Mouse (Mus musculus) kidney, postnatal 4 days (tissue): ENCODE data around the gene Ampd2.

Experiments
- DNase-seq, 2 experiments: peaks; one replicate each; pipeline ENCODE4 v3.0.0; 2021; ENCODE audit warnings: mixed read lengths in 2 of 2

The Ampd2 gene

DNA sequence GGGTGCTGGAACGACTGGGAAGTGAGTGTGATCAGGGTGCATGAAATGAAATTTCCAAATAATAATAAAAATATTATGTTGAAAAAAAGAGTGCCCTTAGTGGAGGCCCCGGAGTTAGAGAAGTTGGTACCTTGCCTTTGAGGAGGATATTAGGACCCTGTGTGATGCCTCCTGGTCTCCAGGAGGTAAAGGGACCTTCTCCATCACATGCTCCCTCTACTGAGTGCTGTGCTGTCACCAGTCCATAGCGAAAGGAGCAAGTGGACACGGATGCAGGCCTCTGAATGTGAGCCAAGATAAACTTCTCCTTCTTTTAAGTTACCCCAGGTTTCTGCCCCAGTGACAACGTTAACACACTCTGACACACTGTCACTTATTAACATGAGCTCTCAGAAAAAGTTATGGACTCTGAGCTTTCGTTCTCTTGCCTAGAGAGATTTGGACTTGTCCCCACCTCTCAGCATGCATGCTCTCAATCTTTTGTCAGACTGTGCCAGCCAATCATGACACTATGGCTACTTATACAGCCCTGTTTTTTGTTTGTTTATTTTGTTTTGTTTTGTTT lies 19.0 kb downstream of the Ampd2 start:
- DNase-seq, result peak in 1 of 2 experiments; percentile 29

GRCm38 (mm10) chr3:108065551-108065950 lies 20.9 kb downstream of the Ampd2 start:
- no peak for DNase-seq

- no peak for DNase-seq
These were observed 21.8 kb downstream of the Ampd2 start for GRCm38 (mm10) chr3:108064672-108065071.

- no peak for DNase-seq
These were observed 23.8 kb downstream of the Ampd2 start for GRCm38 (mm10) chr3:108062648-108063047.

- DNase-seq, result peak; percentile 53 to 65
These were observed 25.0 kb downstream of the Ampd2 start for GRCm38 (mm10) chr3:108061420-108061819.

DNA sequence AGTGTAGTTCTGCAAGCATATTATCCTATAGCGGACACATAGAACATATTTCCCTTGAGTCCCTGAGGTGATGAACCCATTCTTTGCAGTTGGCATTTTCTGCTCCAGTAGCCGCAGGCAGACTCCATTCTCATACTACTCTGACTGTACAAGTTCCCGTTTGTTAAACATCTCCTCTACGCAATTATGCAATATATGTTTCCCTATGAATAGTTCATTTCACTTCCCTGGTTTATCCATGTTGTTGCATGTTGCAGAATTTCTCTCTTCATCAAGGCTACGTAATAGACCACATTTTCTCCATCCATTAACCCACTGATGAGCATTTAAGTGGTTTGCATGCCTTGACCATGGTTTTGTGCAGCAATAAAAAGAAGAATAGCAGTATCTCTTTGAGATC lies 36.0 kb downstream of the Ampd2 start:
- no peak for DNase-seq

- no peak for DNase-seq
These were observed 38.1 kb downstream of the Ampd2 start for GRCm38 (mm10) chr3:108048306-108048705.

DNA sequence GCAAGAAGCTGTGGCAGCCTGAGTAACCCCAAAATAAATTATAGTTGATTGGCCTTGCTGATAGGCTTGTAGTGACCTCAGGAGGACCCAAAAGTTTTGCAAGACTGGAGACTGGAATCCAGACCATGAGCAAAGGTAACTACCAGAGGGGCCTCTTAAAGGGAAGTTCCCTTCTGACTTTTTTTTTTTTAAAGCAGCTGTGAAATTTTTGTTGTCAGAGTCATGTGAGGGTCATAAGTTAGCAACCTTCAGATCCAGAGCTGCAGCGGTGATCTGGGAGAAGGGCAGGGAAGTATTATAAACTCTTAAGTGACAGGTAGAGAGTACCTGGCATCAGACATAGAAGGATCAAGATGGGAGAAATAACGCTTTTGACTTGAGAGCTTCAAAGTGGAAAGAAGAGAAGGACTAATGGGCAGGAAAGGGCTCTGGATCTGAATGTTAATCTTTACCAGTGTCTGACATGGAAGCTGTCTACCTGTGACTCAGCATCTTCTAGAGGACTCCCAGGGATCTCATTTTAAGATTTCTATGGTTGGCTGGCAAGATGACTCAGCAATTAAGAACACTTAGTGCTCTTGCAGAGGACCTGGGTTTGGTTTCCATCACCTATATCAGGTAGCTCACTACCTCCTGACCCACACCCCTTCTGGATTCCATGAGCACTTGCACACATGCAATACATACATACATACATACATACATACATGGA lies 39.4 kb downstream of the Ampd2 start:
- DNase-seq, result no peak

GRCm38 (mm10) chr3:108044394-108045140 lies 41.9 kb downstream of the Ampd2 start, which contains the start of gene Gstm4:
Gene Gstm4 (minus strand): TSS chr3:108044894.
- DNase-seq, result peak; percentile 88 to 94

- DNase-seq, result peak; percentile 21 to 43
These were observed 53.3 kb downstream of the Ampd2 start for GRCm38 (mm10) chr3:108033156-108033555.

GRCm38 (mm10) chr3:108032113-108032512 lies 54.3 kb downstream of the Ampd2 start:
- no peak for DNase-seq

DNA sequence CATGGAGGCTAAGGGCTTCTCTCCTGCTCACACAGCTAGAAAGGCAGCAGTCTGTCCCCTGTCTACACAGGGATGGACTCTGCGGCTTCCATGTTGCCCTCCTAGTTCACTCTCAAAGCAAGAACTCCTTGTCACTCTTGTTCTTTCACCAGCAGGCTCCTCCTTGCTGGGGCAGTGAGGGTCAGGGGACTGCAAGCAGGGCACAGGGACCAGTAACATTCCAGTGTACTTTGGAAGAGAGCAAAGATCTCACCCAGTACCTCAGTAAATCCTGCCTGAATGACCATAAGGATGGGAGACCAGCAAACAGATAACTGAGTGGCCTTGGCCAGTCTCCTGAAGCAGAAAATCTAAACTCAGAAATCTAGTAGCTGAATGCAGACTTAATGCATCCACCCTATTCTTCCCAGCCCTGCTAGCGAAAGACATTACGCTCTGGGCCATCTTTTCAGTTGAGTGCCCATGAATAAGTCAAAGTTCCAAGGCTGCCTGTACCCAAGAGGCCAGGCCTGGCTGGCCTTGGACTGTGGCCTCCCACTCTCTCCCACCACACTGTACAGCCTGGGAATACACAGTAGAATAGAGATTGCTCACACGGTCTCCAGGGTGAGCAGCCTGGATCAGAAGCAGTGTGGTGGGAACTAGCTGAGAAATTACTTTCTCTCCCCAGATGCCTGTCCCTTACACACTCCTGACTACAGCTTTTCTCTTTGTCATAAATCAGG lies 57.6 kb downstream of the Ampd2 start:
- peak in 1 of 2 experiments; percentile 45 for DNase-seq

DNA sequence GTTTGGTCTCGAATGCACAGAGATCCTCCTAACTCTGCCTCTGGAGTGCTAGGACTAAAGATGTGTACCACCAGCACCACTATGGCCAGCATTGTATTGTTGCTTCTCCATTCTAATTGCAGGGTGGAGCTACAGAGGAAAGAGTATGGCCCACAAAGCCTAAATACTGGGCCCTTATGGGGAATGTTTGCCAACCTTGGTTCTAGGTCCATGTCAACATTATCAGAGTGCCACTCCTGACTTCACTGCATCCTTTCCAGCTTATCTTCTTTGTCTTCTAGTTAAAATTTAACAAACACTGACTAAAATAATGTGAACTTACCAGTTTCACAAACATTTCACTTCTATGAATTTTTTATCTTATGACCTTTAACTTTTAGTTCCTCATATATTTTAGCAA lies 59.9 kb downstream of the Ampd2 start:
- no peak for DNase-seq

DNA sequence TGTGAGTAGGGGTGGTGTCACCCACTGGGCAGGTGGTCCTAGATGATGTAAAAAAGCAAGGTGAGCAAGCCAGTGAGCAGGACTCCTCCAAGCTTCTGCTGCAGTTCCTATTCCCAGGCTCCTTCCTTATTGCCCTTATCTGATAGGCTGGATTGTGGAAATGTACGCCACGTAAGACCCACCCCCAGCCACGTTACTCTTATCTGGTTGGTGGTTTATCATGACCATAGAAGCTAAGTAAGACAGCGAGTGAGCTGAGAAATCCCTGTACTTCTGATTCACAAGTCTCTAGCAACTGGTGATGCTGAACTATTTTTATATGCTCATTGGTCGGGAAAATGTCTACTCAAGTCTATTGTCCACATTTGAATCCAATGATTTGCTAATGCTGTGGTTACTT lies 60.4 kb downstream of the Ampd2 start:
- no peak for DNase-seq

- no peak for DNase-seq
These were observed 61.1 kb downstream of the Ampd2 start for GRCm38 (mm10) chr3:108025318-108025717.
